Mouse (Mus musculus): ENCODE data around the gene Dtx4.

The Dtx4 gene

DNA sequence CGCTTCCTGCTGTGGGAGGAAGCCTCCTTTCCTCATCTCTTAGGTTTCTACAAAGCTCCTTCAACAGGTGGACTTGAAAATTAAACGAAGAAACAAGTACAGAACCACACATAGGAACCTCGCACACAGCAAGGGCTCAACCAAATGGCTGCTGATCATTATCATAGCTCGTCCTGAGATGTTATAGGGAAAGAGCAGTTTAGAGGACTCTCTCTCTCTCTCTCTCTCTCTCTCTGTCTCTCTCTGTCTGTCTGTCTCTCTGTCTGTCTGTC is 7.1 kb downstream of the Dtx4 start:
- no peak for DNase-seq (ENCODE audit: low spot score in 2 of 2)

GRCm38 (mm10) chr19:12493453-12494186 is 7.6 kb downstream of the Dtx4 start:
- no peak for DNase-seq (ENCODE audit: low spot score in 2 of 2)

GRCm38 (mm10) chr19:12491636-12492035 is 9.6 kb downstream of the Dtx4 start:
- peak in 1 of 2 experiments; percentile 51 for DNase-seq (ENCODE audit: low spot score in 2 of 2)

DNA sequence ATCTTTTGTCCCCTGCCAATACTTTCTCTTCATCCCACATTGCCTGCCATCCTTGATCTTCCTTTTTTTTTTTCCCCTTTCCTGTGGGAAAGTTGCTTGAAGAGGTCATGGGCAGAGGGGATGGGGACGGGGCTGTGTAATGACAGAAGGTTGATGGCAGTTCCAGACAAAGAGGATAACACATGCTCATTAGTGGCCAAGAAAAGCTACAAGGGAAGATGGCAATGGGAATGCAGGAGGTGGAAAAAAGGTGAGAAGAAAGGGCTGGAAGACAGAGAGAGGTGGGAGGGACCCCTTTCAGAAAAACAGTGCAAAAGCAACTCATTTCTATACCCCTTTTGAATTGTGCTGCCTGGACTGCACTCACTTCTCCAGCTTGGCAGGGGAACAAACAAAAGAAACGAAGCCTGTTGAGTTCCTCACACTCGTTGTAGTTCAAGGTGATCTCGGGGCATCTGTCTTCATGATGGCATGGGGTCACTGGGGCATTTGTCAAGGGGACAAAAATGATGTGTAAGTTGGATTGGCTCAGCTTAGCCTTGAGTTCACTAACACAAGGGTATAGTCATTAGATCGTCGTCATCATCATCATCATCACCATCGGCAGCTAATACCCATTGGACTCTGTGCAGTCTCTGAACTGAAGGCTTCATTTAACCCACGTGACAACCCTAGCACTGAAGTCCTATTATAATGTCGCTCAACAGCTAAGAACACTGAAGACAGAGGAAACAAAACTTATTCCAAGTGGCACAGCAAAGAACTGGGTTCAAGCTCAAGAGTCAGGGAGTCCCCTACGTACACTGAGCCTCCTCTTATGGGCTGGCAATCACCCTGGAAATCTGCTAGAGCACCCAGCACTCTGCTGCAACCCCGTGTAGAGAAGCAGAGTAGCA is 11.3 kb downstream of the Dtx4 start:
- DNase-seq (ENCODE audit: low spot score in 2 of 2) = no peak

- DNase-seq (ENCODE audit: low spot score in 2 of 2) = peak in 1 of 2 experiments; percentile 45
Observed at GRCm38 (mm10) chr19:12488969-12489674, 12.1 kb downstream of the Dtx4 start.

DNA sequence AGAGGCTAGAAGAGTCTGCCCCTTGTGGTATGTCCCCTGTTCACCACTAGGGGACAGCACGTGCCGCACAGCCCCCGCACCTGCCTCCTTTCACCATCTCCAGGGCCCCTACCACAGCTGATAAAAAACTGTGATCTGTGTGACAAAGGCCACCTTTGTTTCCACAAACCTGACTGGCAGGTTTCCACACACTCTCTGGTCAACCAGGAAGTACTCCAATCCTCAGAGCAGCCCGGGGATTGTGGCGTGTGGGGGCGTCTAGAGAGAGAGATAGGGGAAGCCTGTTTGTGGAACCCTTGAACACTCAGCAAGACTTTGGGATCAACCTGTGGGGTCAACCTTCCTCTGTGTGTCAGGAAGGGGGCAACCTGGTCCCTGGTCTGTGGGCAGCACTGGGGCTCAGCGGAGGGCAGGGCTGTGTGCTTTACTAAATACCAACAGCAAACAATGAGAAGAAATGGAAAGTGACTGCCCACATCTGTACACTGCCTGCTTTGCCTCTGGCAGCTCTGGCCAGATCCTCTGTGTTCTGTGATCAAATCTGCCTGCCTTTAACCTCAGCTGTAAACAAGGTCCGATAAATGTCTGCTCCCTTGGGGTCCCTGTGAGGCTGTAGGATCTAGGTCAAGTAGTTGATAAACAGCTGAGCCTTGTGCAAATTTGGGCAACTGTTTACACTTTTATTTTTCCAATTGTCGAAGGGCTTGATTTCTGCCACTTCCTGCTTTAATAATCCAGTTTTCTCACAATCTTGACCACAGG is 12.9 kb downstream of the Dtx4 start:
- peak; percentile 69 to 79 for DNase-seq (ENCODE audit: low spot score in 2 of 2)

DNA sequence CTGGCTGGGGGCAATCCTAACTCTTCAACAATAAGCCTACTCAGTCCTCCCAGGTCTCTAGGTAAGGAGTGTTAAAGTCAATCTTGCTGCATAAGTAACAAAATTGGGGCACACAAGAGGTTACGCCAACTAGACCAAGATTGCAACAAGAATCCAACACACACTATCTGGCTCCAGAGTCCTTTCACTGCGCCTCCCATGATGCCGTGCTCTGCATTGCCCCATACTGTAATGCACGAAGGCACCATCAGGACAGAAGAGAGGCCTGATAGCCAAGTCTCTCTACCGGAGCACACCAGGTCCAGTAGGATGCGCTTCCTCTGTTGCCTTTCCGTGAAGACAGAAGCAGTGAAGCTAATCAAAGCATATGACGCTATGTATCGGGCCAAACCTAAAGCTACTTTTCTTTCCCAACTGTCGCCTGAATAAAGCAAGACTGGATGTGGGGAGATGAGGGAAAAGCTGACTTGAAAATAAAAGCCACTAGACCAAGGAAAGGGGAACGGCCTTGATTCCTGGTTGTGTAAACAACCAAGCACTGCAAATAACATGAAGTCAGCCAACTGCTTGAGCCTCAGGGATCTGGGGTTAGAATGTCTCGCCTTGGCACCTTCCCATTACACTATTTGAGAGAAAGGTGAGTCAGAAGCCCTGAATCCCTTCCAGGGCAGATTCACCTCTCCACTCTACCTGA is 13.6 kb downstream of the Dtx4 start:
- no peak for DNase-seq (ENCODE audit: low spot score in 2 of 2)

- peak in 1 of 2 experiments; percentile 86 for DNase-seq (ENCODE audit: low spot score in 2 of 2)
Observed at GRCm38 (mm10) chr19:12486875-12487274, 14.4 kb downstream of the Dtx4 start.

- no peak for DNase-seq (ENCODE audit: low spot score in 2 of 2)
Observed at GRCm38 (mm10) chr19:12485631-12486030, 15.6 kb downstream of the Dtx4 start.

GRCm38 (mm10) chr19:12485223-12485622 is 16.0 kb downstream of the Dtx4 start:
- no peak for DNase-seq (ENCODE audit: low spot score in 2 of 2)

GRCm38 (mm10) chr19:12484210-12484609 is 17.0 kb downstream of the Dtx4 start:
- no peak for DNase-seq (ENCODE audit: low spot score in 2 of 2)

DNA sequence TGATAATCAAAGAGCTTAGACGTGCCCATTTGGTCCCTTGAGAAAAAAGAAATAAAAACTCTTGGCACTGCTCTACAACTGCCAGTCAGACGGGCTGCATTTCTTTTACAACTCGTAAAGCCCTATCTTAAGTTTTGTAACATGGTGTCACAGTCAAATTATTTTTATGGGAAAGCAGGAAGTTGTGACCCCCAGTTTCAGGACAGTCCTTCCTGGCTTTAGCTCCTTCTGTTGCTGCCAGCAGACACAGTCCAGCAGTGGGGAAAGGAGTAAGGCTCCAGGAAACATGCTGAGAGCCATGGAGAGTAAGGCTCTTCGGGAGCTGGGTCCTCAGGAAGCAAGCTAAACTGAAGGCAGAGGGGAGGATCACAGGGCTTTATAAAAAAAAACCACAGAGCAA is 17.5 kb downstream of the Dtx4 start:
- DNase-seq (ENCODE audit: low spot score in 2 of 2) = peak in 1 of 2 experiments; percentile 30

GRCm38 (mm10) chr19:12478369-12478768 is 22.9 kb downstream of the Dtx4 start:
- no peak for DNase-seq (ENCODE audit: low spot score in 2 of 2)

DNA sequence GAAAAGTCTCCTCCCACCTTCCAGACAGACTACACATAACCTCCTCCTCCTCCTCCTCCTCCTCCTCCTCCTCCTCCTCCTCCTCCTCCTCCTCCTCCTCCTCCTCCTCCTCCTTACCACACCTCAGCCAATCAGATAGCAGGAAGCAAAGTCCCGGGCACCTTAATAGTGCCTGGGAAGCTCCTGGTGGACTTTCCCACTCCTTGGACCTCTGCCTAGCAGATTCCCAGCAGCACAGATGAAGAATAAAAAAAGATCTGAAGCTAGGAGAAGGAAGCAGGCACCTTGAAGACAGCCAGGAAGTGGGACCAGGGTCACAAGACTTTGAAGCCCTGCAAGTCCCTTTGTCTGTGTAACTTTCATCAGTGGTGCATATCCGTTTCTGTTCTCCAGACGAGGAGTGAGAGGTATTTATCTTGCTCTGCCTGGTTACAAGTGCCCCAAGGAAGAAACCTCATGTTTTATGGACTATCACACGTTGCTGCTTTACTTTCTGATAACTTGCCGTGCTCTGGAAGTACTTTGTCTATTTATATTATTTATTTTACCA is 24.5 kb downstream of the Dtx4 start:
- DNase-seq (ENCODE audit: low spot score in 2 of 2) = no peak

DNA sequence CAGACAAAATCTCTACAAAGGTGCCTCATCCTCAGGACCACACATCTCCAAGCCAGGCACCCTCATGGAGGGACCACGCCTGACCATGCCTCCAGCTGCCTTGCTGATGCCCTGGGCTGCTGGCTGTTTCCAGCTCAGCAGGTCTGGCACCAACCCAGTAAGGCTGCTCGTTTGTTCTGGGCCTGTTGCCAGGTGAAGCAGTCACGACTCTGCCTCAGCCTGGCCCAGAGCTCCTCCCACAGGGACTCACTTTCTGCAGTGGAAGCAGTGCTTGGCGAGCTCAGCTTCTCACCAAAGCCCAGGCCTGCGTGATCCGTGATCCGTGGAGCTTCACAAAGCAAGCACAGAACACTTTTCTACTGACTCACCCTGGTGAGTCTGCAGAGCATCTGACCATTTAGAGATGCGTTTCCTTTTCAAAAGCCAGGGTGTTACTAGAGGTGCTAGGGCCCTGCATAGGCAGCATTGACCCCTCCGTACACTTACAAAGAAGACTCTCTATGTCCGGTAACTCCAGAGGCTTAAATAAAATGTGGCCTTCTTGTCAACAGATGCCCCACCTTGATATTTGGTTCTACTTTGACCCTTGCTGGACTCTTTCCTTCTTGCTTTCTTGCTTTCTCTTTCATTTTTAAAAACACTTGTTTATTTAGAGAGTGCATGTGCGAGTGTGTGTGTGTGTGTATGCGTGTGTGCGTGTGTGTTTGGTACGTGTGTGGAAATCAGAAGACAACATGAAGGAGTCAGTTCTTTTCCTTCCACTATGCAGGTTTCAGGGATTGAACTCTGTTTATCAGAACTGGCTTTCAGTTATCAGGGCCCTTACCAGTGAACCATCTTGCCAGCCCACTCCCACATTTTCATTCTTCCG is 25.6 kb downstream of the Dtx4 start:
- peak; percentile 89 to 94 for DNase-seq (ENCODE audit: low spot score in 2 of 2)

- no peak for DNase-seq (ENCODE audit: low spot score in 2 of 2)
Observed at GRCm38 (mm10) chr19:12473951-12474350, 27.3 kb downstream of the Dtx4 start.

DNA sequence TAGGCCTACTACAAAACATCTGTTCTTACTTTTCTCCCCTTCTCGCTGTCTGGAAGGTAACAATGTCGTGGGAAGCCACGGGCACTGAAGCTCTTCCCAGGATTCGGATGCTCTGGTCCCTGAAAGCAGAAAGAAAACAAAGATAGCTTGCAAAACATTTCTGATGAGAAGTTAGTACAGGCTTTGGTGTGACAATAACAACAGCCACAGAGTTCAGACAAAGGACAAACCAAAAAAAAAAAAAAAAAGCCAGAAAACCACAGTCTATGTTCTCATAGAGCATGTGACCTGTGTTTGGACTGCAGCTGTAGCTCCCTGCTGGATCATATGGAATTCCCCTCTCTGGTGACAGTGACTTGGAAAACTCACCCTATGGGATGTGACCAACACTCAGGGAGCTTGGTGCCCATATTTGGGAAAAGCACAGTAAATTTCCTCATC is 28.0 kb downstream of the Dtx4 start:
- DNase-seq (ENCODE audit: low spot score in 2 of 2) = no peak

DNA sequence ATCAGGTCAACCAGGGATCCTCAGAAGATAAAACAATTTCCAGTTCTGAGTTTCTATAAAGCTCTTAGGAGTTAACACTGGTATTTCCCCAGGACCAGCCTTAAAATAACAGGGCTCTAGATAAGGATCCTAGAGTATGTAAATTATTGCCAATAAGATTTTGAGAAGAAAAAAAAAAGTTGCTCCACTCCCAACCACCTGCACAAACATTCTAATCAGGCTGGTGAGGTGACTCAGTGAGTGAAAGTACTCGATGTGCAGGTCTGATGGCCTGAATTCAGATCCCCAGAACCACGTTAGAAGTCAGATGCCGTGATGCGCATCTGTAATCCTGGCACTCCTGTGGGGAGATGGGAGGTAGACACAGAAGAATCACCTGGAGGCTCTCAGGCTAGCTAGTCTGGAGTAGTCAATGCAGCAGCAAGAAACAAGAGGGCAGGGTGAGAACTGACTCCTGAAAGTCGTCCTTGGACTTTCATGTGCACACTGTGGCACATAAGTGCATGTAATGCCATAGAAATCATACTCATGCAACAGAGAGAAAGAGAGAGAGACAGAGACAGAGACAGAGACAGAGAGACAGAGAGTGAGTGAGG is 28.8 kb downstream of the Dtx4 start:
- peak in 1 of 2 experiments; percentile 44 for DNase-seq (ENCODE audit: low spot score in 2 of 2)

GRCm38 (mm10) chr19:12471866-12472265 is 29.4 kb downstream of the Dtx4 start:
- no peak for DNase-seq (ENCODE audit: low spot score in 2 of 2)
